Mouse (Mus musculus) liver, embryonic 15.5 days (tissue): Measurements from ENCODE around the gene Adtrp. TPM values are rescaled to one million over a fixed set of nuclear protein-coding genes. Genes with fewer than 3 reads are reported as not detected.

Source experiments
- ATAC-seq: fragments of 200-750 bp; cut with Nextera tagmentation; 2 replicates; pipeline ENCODE4 v1.8.0; 2017; ENCODE audit warnings: moderate number of reproducible peaks, mild to moderate bottlenecking, moderate library complexity; ENCODE audit not compliant: insufficient read depth
- H3K27ac ChIP-seq: fragments of 300-500 bp; sonication (generic); replicated peaks from 2 replicates; pipeline ENCODE4 v1.5.1; 2015; ENCODE audit warnings: mild to moderate bottlenecking, inconsistent platforms
- H3K27me3 ChIP-seq: fragments of 300-500 bp; sonication (generic); 2 replicates; pipeline ENCODE4 v1.6.1; 2015; ENCODE audit warnings: mild to moderate bottlenecking, inconsistent platforms
- H3K36me3 ChIP-seq: fragments of 300-500 bp; sonication (generic); replicated peaks from 2 replicates; pipeline ENCODE4 v1.6.1; 2015; ENCODE audit warnings: moderate library complexity, mild to moderate bottlenecking, inconsistent platforms
- H3K4me1 ChIP-seq: fragments of 300-500 bp; sonication (generic); replicated peaks from 2 replicates; pipeline ENCODE4 v1.6.1; 2015; ENCODE audit warnings: inconsistent platforms
- H3K4me2 ChIP-seq: fragments of 300-500 bp; sonication (generic); 2 replicates; pipeline ENCODE4 v1.6.1; 2015; ENCODE audit warnings: moderate library complexity, mild to moderate bottlenecking, inconsistent platforms
- H3K4me3 ChIP-seq: fragments of 300-500 bp; sonication (generic); replicated peaks from 2 replicates; pipeline ENCODE4 v1.5.1; 2015; ENCODE audit warnings: mild to moderate bottlenecking, inconsistent platforms
- H3K9ac ChIP-seq: fragments of 300-500 bp; sonication (generic); 2 replicates; pipeline ENCODE4 v1.6.1; 2015; ENCODE audit warnings: moderate library complexity, mild to moderate bottlenecking, inconsistent platforms
- H3K9me3 ChIP-seq: fragments of 300-500 bp; sonication (generic); replicated peaks from 2 replicates; pipeline ENCODE4 v1.6.1; 2016; ENCODE audit warnings: inconsistent platforms
- WGBS: fragments of 180-500 bp; shearing (Covaris S2); methylation state at CpG from one replicate; pipeline ENCODE4 v1.1.7; 2015; ENCODE audit warnings: mixed read lengths; ENCODE audit not compliant: insufficient replicate concordance; 5-methylcytosine and 5-hydroxymethylcytosine counted together
- polyA plus RNA-seq: library from polyadenylated mRNA; unstranded; fragments of >200 nt; fragmentation: Nextera tagmentation; extraction: Ambion mirVana; gene quantifications from 2 replicates; pipeline ENCODE4 v1.2.1, GENCODE M21; 2015

Gene Adtrp
- polyA plus RNA-seq, 1 experiment from 2014 or later, result 1.1 TPM

- 67% methylated on average over 4 of the region's 4 CpGs for whole genome bisulfite sequencing
- Histone ChIP-seq H3K4me1 (no peaks in the 10 kb centered on the region), H3K27ac (no peak overlapping the region), H3K27me3 (no peaks in the 10 kb centered on the region), H3K4me3 (no peak overlapping the region), H3K4me2 (no peak overlapping the region), H3K9ac (no peak overlapping the region), H3K9me3 (no peaks in the 10 kb centered on the region), H3K36me3 (no peaks in the 10 kb centered on the region)
- no peak for ATAC-seq
Observed at GRCm38 (mm10) chr13:41773812-41774376, 73.6 kb downstream of the Adtrp start.

- H3K27ac ChIP-seq, result no peak overlapping the region
- H3K27me3 ChIP-seq, result no peaks in the 10 kb centered on the region
- no peaks in the 10 kb centered on the region for H3K9me3 ChIP-seq
- no peak overlapping the region for H3K9ac ChIP-seq
- H3K4me1 ChIP-seq, result no peaks in the 10 kb centered on the region
- no peak for ATAC-seq
- WGBS, result 66% methylated on average over 3 of the region's 3 CpGs
- H3K36me3 ChIP-seq, result no peaks in the 10 kb centered on the region
- no peak overlapping the region for H3K4me2 ChIP-seq
- no peak overlapping the region for H3K4me3 ChIP-seq
Observed at GRCm38 (mm10) chr13:41771061-41771460, 76.4 kb downstream of the Adtrp start.

- no peaks in the 10 kb centered on the region for H3K36me3 ChIP-seq
- no peak overlapping the region for H3K4me3 ChIP-seq
- no peak overlapping the region for H3K27ac ChIP-seq
- H3K4me1 ChIP-seq, result no peaks in the 10 kb centered on the region
- H3K9me3 ChIP-seq, result no peaks in the 10 kb centered on the region
- no peak for ATAC-seq
- 72% methylated on average over 4 of the region's 4 CpGs for WGBS
- H3K27me3 ChIP-seq, result no peaks in the 10 kb centered on the region
- H3K4me2 ChIP-seq, result no peak overlapping the region
- H3K9ac ChIP-seq, result no peak overlapping the region
Observed at GRCm38 (mm10) chr13:41767941-41768340, 79.5 kb downstream of the Adtrp start.

- Histone ChIP-seq H3K36me3 (no peaks in the 10 kb centered on the region), H3K4me1 (no peaks in the 10 kb centered on the region), H3K9ac (no peak overlapping the region), H3K27ac (no peak overlapping the region), H3K9me3 (no peaks in the 10 kb centered on the region), H3K4me2 (no peak overlapping the region), H3K4me3 (no peak overlapping the region), H3K27me3 (no peaks in the 10 kb centered on the region)
- 47% methylated on average over 3 of the region's 3 CpGs for WGBS
- no peak for ATAC-seq
Observed at GRCm38 (mm10) chr13:41761986-41762385, 85.5 kb downstream of the Adtrp start.

GRCm38 (mm10) chr13:41760484-41760883 is 87.0 kb downstream of the Adtrp start:
- H3K9ac ChIP-seq, result no peak overlapping the region
- no peaks in the 10 kb centered on the region for H3K4me1 ChIP-seq
- 65% methylated on average over 10 of the region's 10 CpGs for WGBS
- no peak for ATAC-seq
- no peaks in the 10 kb centered on the region for H3K36me3 ChIP-seq
- H3K9me3 ChIP-seq, result no peaks in the 10 kb centered on the region
- H3K27me3 ChIP-seq, result no peaks in the 10 kb centered on the region
- no peak overlapping the region for H3K4me3 ChIP-seq
- H3K27ac ChIP-seq, result no peak overlapping the region
- H3K4me2 ChIP-seq, result no peak overlapping the region

- WGBS, result 67% methylated on average over 19 of the region's 19 CpGs
- Histone ChIP-seq H3K27me3 (no peaks in the 10 kb centered on the region), H3K4me3 (no peak overlapping the region), H3K9ac (no peak overlapping the region), H3K4me2 (no peak overlapping the region), H3K36me3 (no peaks in the 10 kb centered on the region), H3K4me1 (no peaks in the 10 kb centered on the region), H3K27ac (no peak overlapping the region), H3K9me3 (no peaks in the 10 kb centered on the region)
- no peak for ATAC-seq
Observed at GRCm38 (mm10) chr13:41758550-41759465, 88.7 kb downstream of the Adtrp start.

GRCm38 (mm10) chr13:41753114-41753513 is 94.4 kb downstream of the Adtrp start:
- no peak for ATAC-seq
- Histone ChIP-seq H3K27ac (no peak overlapping the region), H3K4me2 (no peak overlapping the region), H3K36me3 (no peaks in the 10 kb centered on the region), H3K9ac (no peak overlapping the region), H3K4me3 (no peak overlapping the region), H3K4me1 (no peaks in the 10 kb centered on the region), H3K9me3 (no peaks in the 10 kb centered on the region), H3K27me3 (no peaks in the 10 kb centered on the region)
- WGBS, result 65% methylated on average over 5 of the region's 5 CpGs

- H3K9me3 ChIP-seq, result no peaks in the 10 kb centered on the region
- H3K4me2 ChIP-seq, result no peak overlapping the region
- H3K4me3 ChIP-seq, result no peak overlapping the region
- no peaks in the 10 kb centered on the region for H3K36me3 ChIP-seq
- H3K9ac ChIP-seq, result no peak overlapping the region
- H3K27ac ChIP-seq, result no peak overlapping the region
- H3K4me1 ChIP-seq, result no peaks in the 10 kb centered on the region
- no peaks in the 10 kb centered on the region for H3K27me3 ChIP-seq
- WGBS, result 68% methylated on average over 5 of the region's 5 CpGs
- ATAC-seq, result no peak
Observed at GRCm38 (mm10) chr13:41750481-41750880, 97.0 kb downstream of the Adtrp start.

GRCm38 (mm10) chr13:41748866-41749265 is 98.6 kb downstream of the Adtrp start:
- no peak for ATAC-seq
- Histone ChIP-seq H3K9me3 (no peaks in the 10 kb centered on the region), H3K27ac (no peak overlapping the region), H3K4me3 (no peak overlapping the region), H3K27me3 (no peaks in the 10 kb centered on the region), H3K4me1 (no peaks in the 10 kb centered on the region), H3K9ac (no peak overlapping the region), H3K4me2 (no peak overlapping the region), H3K36me3 (no peaks in the 10 kb centered on the region)
- WGBS, result 74% methylated on average over 9 of the region's 9 CpGs

- 60% methylated on average over 4 of the region's 4 CpGs for WGBS
- Histone ChIP-seq H3K4me2 (no peak overlapping the region), H3K27ac (no peak overlapping the region), H3K27me3 (no peaks in the 10 kb centered on the region), H3K4me1 (no peaks in the 10 kb centered on the region), H3K9me3 (no peaks in the 10 kb centered on the region), H3K4me3 (no peak overlapping the region), H3K36me3 (no peaks in the 10 kb centered on the region), H3K9ac (no peak overlapping the region)
- ATAC-seq, result no peak
Observed at GRCm38 (mm10) chr13:41747691-41748090, 99.8 kb downstream of the Adtrp start.

- Histone ChIP-seq H3K4me2 (no peak overlapping the region), H3K27ac (no peak overlapping the region), H3K9me3 (no peaks in the 10 kb centered on the region), H3K36me3 (no peaks in the 10 kb centered on the region), H3K4me3 (no peak overlapping the region), H3K27me3 (no peaks in the 10 kb centered on the region), H3K9ac (no peak overlapping the region), H3K4me1 (no peaks in the 10 kb centered on the region)
- no peak for ATAC-seq
- 36% methylated on average over 8 of the region's 8 CpGs for WGBS
Observed at GRCm38 (mm10) chr13:41746971-41747615, 100.4 kb downstream of the Adtrp start.
